Mouse (Mus musculus) E14TG2a.4 (cell line): Measurements from ENCODE around the gene Ctnnd2.

ENCODE experiments used
- CTCF ChIP-seq: conservative IDR thresholded peaks from 2 replicates; pipeline ENCODE4 v1.5.1; 2014; ENCODE audit warnings: low read length
- POU5F1 ChIP-seq: IDR thresholded peaks from 2 replicates; pipeline ENCODE4 v1.6.1; 2014; ENCODE audit warnings: low read length, borderline replicate concordance

DNA sequence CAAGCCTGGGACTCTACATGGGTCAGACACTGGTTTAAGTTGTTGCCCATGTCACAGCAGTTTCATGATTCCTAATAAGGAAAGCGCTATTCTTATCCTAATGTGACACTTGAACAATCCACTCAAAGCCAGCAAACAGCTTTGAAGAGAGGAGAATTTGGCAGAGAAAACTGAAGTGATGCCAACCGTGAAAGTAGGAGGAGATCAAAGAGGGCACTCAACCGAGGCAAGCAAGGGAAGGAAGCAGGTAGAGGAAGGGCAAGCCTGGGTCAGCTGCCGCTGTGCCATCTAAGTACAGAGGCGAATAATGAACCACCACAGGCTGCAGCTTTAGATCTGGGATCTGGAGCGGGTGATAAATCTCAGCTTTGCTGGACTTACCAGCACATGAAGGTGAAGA is 528.4 kb downstream of the Ctnnd2 start:
- TF ChIP-seq CTCF, result no peak
- no peak for TF ChIP-seq POU5F1
